Mouse (Mus musculus) v-Abl transformed pro-B cells (cell line): ENCODE results near the gene H2-D1.

Source experiments
- in situ Hi-C, 2 experiments: fragments of 400-800 bp; cut with MboI; formaldehyde crosslinking; loops; one replicate each; pipeline ENCODE4 v1.15.1; 2025; ENCODE audit not compliant: unreplicated experiment in 2 of 2

Gene H2-D1

DNA sequence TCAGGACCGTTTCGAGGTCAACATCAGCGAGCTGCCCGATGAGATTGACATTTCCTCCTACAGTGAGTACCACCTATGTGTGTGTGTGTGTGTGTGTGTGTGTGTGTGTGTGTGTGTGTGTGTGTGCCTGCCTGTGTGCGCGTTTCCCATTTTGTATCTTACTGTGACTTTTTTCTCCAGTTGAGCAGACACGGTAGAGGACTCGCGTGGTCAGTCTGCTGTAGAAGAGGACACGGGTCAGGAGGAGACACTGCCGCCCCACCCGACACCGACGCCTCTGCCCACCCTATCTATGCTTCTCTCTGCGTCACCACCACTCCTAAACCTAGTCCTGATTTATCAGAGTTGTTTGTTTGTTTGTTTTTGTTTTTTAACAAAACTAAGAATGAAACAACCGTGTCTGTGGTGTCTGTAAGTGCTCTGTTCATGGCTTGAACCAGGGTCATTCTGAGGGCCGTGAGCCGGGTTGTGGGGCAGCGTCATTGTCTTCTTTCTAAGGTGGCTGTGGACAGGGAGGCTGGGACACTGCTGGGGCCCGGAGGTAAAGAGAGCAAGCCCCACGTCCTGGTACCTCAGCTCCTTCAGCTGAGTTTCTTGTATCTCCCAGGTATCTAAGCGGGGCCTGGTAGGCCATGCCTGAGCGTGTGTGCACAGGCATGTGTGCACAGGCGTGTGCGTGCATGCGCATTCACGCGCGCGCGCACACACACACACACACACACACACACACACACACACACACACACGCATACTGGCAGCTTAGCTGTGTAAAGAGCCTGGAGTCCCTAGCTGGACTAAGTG, 9.0 kb upstream of the H2-D1 start:
- in situ Hi-C loops, result no loop called here

DNA sequence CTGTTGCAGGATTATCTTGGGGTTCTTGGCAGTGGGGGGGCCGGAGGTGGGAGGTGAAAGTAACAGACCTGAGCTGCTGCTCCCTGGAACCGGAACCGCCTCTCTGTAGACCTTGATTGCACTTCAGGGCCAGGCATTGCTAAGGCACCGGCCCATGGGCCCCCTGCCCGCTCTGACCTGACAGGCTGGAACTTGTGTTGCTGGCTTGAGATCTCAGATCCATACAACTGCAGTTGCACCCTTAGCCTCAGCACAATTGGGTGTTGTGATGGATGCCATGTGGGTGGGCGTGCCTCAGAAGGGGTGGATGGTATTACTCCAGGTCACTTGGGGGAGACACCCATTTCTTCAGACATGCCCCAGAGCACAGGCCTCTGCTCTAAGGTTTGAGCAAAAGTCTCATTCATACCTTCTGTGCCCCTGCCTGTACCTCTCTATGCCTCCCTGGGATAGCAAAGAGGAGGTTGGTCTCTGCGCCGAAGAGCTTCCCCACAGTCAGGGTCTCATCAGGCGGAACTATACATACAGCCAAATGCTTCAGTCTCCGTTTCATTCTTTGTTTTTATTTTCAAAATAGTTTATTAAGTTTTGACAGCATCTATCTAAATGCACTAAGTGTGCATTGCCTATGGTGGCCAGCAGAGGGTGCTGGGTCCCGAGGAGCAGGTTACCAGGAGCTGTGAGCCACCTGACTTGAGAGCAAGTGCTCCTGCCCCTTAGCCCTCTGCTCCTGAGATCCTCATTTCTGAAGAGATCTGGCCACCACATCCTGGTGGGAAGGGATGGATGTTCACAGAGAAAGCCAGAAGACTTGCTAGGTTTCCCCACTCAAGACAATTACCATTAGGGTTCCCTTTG, 8.1 kb upstream of the H2-D1 start:
- in situ Hi-C loops, result loop anchor here (5.0 kb wide), 1 partner anchor 48 kb away; no protein-coding TSS in a partner anchor

DNA sequence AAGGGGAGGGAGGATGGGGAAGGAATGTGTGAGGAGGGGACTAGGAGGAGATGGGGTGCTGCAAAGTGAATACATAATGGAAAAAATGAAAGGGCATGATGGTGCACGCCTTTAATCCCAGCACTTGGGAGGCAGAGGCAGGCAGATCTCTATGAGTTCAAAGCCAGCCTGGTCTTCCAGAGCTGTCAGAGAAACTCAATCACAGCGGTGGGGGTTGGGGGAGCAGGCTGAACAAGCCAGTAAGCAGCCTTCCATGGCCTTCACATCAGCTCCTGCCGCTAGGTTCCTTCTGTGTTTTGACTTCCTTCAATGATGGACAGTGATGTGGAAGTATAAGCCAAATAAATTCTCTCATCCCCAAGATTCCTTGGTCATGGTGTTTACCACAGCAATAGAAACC, 7.2 kb upstream of the H2-D1 start:
- in situ Hi-C loops, result loop anchor here (5.0 kb wide), 1 partner anchor 47 kb away; no protein-coding TSS in a partner anchor

DNA sequence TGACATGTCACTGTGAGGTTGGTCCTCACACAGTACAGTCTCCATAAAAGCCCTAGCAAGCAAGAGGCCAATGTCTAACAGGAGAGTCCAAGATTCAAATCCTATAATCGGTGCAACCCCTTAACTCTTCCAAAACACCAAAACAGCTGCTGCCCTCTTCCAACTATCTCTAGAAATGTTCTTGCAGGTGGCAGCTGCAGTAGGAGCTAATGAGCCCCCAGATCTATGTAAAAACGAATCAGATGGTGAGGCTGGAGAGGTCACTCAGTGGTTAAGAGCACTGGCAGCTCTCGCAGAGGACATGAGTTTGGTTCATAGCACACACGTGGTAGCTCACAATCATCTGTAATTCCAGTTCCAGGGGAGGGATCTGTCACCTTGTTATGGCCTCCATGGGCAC, 6.8 kb upstream of the H2-D1 start:
- in situ Hi-C loops, result loop anchor here (5.0 kb wide), 1 partner anchor 47 kb away; no protein-coding TSS in a partner anchor

- in situ Hi-C loops, result loop anchor here (5.0 kb wide), 1 partner anchor 45 kb away; no protein-coding TSS in a partner anchor
These were observed 5.2 kb upstream of the H2-D1 start for GRCm38 (mm10) chr17:35257378-35257777.

DNA sequence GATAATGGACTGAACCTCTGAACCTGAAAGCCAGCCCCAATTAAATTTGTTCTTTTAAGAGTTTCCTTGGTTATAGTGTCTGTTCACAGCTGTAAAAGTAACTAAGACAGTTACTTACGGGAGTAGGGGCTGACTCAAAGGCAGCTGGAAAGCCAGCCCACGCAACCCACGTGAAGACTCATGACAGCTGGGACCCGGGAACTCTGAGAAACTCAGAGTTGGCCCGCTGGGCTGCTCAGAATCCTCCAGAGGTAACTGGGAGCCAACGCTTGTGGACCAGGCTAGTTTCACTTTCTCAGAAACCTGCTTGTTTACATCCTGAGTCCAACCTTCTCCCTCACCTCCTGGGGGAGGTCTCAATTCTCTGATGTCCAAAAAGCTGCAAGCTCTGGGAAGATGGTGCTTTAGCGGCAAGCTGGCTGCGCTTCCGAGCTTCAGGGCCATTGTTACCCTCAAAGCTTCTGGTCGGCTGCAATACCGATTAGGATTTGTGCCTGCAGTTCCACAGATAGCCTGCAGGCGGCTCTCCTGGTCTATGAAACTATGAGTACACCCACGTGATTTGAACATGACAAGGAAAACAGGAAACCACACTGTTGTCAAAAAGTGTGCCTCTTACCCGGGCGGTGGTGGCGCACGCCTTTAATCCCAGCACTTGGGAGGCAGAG, 4.6 kb upstream of the H2-D1 start:
- in situ Hi-C loops, result loop anchor here (5.0 kb wide), 1 partner anchor 44 kb away; no protein-coding TSS in a partner anchor

DNA sequence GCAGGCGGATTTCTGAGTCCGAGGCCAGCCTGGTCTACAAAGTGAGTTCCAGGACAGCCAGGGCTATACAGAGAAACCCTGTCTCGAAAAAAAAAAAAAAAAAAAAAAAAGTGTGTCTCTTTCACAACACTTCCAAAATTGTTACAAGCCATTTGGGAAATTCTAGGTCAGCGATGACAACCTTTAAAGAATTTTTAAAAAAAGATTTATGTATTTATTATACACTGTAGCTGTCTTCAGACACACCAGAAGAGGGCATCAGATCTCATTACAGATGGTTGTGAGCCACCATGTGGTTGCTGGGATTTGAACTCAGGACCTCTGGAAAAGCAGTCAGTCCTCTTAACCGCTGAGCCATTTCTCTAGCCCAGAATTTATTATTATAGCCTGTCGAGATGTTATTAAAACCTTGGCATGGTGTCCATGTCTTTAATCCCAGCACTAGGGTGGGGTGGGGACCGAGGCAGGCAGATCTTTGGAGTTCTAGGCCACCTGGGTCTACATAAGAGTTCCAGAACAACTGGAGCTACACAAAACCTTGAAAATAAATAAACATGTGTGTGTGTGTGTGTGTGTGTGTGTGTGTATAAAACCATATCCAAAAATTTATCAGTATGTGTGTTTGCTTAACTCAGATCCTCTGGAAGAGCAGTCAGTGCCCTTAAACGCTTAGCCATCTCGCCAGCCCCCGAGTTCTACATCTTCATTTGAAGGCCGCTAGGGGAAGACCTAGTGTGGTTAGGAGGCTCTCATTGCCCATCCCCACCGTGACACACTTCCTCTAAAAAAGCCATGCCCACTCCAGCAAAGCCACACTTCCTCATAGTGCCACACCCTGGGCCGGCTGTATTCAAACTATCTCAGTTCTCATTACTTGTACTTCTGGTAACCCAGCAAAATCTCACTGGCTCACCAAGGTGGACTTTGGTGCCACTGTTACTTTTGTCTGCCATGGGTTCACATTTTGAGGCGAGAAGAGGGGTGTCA, 3.7 kb upstream of the H2-D1 start:
- in situ Hi-C loops, result loop anchor here (5.0 kb wide), 1 partner anchor 44 kb away; no protein-coding TSS in a partner anchor

- in situ Hi-C loops, result loop anchor here (5.0 kb wide), 2 partner anchors 43 to 1257 kb away; partner anchors contain the start of gene H2-K1 (in 1 of the 2)
These were observed 2.9 kb upstream of the H2-D1 start for GRCm38 (mm10) chr17:35259621-35260020.

GRCm38 (mm10) chr17:35261651-35262050, 879 bp upstream of the H2-D1 start:
- in situ Hi-C loops, result loop anchor here in 1 of 2 experiments (5.0 kb wide), 1 partner anchor 1259 kb away; the partner anchor contains the start of gene H2-K1

DNA sequence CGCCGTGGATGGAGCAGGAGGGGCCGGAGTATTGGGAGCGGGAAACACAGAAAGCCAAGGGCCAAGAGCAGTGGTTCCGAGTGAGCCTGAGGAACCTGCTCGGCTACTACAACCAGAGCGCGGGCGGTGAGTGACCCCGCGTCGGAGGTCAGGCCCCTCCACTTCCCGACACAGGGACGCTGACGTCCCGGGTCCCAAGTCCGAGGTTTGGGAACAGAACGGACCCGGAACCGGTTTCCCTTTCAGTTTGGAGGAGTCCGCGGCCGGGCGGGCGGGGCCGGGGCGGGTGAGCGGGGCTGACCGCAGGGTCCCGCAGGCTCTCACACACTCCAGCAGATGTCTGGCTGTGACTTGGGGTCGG, 973 bp downstream of the H2-D1 start:
- in situ Hi-C loops, result loop anchor here in 1 of 2 experiments (5.0 kb wide), 1 partner anchor 1261 kb away; the partner anchor contains the start of gene H2-K1

- in situ Hi-C loops, result loop anchor here in 1 of 2 experiments (5.0 kb wide), 1 partner anchor 1275 kb away; no protein-coding TSS in a partner anchor
These were observed 5.0 kb downstream of the H2-D1 start for GRCm38 (mm10) chr17:35267399-35268086.

GRCm38 (mm10) chr17:35269653-35270347, 7.3 kb downstream of the H2-D1 start:
- in situ Hi-C loops, result loop anchor here (5.0 kb wide), 2 partner anchors 1277 to 1297 kb away; no protein-coding TSS in a partner anchor

- in situ Hi-C loops, result loop anchor here (5.0 kb wide), 1 partner anchor 1300 kb away; no protein-coding TSS in a partner anchor
These were observed 9.7 kb downstream of the H2-D1 start for GRCm38 (mm10) chr17:35272249-35272648.

DNA sequence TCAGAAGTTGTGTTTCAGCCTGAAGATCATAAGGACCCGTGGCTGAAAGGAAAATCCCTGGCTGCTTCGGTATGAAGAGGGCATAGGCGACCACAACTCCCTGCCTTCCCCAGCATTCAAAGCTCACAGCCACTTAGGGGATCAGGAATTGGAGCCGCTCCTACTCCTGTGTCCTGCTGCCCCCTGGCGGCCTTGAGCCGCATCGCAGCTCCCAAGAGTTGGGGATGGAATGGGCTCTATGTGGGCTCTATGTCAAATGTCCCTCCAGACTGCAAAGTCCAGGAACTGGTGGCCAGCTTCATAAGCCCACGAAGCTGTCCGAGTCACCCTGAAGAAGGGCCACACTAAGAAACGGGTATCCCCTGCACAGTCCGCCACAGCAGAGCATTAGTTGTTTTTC, 12.2 kb downstream of the H2-D1 start:
- in situ Hi-C loops, result loop anchor here (5.0 kb wide), 1 partner anchor 1302 kb away; no protein-coding TSS in a partner anchor

- in situ Hi-C loops, result no loop called here
These were observed 13.9 kb downstream of the H2-D1 start for GRCm38 (mm10) chr17:35276304-35276864.

- in situ Hi-C loops, result no loop called here
These were observed 15.5 kb downstream of the H2-D1 start for GRCm38 (mm10) chr17:35278049-35278448.

DNA sequence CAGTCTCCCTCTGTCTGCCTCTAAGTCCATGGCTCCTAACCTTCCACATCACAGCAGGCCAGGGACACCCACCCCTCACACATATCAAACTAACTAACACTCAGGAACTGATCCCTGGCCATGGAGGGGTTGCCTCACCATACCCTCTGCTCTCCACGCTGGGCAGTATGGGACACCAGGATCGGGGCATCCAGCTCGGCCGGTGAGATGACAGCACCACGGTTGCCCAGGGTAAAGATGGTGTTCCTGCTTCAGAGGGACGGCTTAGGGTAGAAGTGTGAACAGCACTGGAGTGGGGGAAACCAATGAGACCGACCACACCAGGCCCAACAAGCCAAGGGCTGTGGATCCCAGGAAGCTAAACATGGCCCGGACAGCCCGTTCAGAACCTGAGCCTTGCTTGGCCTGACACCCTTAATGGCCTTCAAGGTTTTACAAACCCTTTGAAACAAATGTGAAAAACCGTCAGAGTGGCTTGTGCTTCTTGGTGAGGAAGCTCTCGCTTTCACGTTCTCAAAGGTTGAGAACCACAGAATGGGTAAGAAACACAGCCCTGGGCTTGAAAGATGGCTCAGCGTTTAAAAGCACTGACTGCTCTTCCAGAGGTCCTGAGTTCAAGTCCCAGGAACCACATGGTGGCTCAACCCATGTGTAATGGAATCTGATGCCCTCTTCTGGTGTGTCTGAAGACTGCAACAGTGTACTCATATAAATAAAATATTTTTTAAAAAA, 16.6 kb downstream of the H2-D1 start:
- in situ Hi-C loops, result no loop called here
